Mouse (Mus musculus) mammary gland, adult 2 months (tissue): ENCODE measurements around the gene Dmrtc1a. TPM values are rescaled to one million over a fixed set of nuclear protein-coding genes. Genes with fewer than 3 reads are reported as not detected.

Experiments
- polyA plus RNA-seq: library from polyadenylated mRNA; depleted of rRNA; stranded (reverse); fragments of >200 nt; gene quantifications from 2 replicates; pipeline ENCODE4 v1.2.3, GENCODE M21; 2012; ENCODE audit warnings: low replicate concordance; rRNA removed

Dmrtc1a gene
- polyA plus RNA-seq = 0.12 TPM in 1 of 2 replicates, not detected in the other

DNA sequence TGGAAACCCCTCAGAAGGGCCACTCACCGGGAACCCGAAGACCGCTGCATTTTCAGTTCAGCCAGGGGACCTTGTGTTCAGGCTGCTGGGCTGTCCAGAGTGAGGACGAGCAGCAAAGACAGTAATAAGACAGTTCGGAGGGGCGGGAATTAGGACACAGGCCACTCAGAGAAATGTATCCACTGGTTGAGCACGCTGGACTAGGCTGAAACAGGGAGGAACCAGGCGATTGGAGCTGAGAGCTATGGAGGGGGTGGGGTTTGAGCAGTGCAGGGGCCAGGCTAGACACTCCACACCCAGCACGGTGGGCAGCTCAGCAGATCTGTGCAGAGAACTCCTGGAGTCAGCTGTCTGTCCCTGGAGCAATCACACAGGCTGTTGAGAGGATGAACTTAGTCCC, at the start of gene Dmrtc1a, which contains the start of gene 1700011M02Rik:
Gene Dmrtc1a, minus strand, starts transcription at position 101 of the 400 bp plus-strand sequence.
Gene 1700011M02Rik, plus strand, starts transcription at position 319 of the 400 bp plus-strand sequence.

GRCm38 (mm10) chrX:102928072-102928471, 19.6 kb upstream of the Dmrtc1a start, which contains the start of gene 1700018G05Rik:
Gene 1700018G05Rik, plus strand, starts transcription at chrX:102928372.

GRCm38 (mm10) chrX:102867871-102868270, 40.6 kb downstream of the Dmrtc1a start, which contains the start of gene 1700031F05Rik:
Gene 1700031F05Rik, minus strand, starts transcription at chrX:102867971.

GRCm38 (mm10) chrX:102854516-102854915, 54.0 kb downstream of the Dmrtc1a start, which contains the start of gene Dmrtc1c2:
Gene Dmrtc1c2, minus strand, starts transcription at chrX:102854616.

Other genes starting within 250 kb of the Dmrtc1a start
- gene Gm3880, start 221.7 kb downstream of the Dmrtc1a start, polyA plus RNA-seq = not detected in 2 replicates
- gene Gm9112, start 201.1 kb downstream of the Dmrtc1a start, polyA plus RNA-seq = not detected in 2 replicates
- gene Dmrtc1b, start 200.8 kb downstream of the Dmrtc1a start, polyA plus RNA-seq = not detected in 2 replicates
- gene Dmrtc1c1, start 105.7 kb downstream of the Dmrtc1a start, polyA plus RNA-seq = not detected in 2 replicates
- 0.22 TPM in 1 of 2 replicates, not detected in the other for gene Dmrtc1c2, start 54.1 kb downstream of the Dmrtc1a start, polyA plus RNA-seq
- not detected in 2 replicates for gene 1700031F05Rik, start 40.7 kb downstream of the Dmrtc1a start, polyA plus RNA-seq
- gene 1700011M02Rik, start 218 bp upstream of the Dmrtc1a start, polyA plus RNA-seq = not detected in 2 replicates
- gene 1700018G05Rik, start 19.7 kb upstream of the Dmrtc1a start, polyA plus RNA-seq = not detected in 2 replicates